Mouse (Mus musculus): Measurements from ENCODE around the gene Cyb5d1. TPM values are rescaled to one million over a fixed set of nuclear protein-coding genes. Genes with fewer than 3 reads are reported as not detected.

Gene Cyb5d1
- polyA plus RNA-seq, 1 experiment from 2014 or later, result 29.7 TPM

DNA sequence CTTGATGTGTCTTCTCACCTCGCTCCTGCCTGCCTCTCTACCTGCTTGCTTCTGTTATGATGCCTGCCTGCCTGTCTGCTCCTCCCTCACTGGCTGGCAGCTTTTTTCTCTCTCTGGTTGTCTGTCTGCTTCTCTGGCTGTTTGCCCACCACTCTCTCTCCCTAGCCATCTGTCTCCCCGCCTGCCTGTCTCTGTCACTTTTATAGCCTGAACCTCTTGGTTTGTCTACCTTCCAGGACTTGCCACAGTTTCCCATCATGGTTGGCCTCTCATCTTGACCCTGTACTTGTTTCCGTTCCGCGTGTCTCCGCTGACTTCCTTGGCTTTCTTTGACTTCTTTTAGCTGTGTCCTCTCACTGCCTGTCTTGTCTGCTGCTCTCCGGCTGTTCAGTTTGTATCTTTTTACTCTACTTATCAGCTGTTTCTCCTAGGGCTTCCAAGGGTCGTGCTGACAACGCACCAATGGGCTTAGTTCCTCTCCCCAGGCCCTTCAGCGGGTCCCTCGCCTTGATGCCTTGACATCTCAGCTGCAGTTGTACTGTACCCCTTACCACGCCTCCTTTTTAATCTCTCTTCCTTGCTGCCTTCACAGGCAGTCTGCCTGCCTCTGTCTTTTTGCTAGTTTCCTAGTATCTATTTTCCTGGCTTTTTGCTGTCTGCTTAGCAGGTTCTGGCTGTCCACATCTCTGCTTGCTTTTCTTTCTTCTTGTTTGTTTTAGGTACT lies 23.2 kb downstream of the Cyb5d1 start:
- Histone ChIP-seq H3K4me1 (peaks cover 36% of the 10 kb centered on the region), H3K36me3 (peaks cover 5% of the 10 kb centered on the region; the same call in 1 of the 2 replicates), H3K9ac (replicated peaks) (peak overlapping the region; percentile 17; the same call in 1 of the 2 replicates), H3K27me3 (replicated peaks) (no peaks in the 10 kb centered on the region), H3K9me3 (replicated peaks) (no peaks in the 10 kb centered on the region), H3K4me3 (replicated peaks) (peak overlapping the region; percentile 12; the same call in 1 of the 2 replicates), H3K4me2 (peak overlapping the region; percentile 40), H3K27ac (replicated peaks) (peak overlapping the region; percentile 77)
- WGBS, result 26% methylated on average over 12 of the region's 12 CpGs
- ATAC-seq (ENCODE audit: low FRiP score), result no peak

DNA sequence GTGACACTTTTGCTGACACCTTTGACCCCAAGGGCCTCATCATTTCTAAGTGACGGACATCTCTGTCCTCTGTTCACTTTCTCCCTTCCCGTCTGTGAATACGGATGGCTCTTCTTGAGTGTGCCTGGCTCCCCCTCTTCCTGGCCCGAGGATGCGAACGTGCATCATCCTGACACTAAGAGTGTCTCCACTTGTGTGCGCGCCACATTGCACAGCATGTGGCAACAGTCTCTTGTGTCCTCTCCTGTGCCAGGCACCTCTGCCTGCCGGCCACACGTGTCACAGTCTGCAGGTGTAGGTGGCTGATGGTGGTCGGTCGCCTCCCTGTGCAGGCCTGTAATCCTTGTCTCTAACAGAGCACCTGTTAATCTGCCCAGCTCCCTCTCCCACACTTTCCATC lies 23.8 kb downstream of the Cyb5d1 start:
- no peak for ATAC-seq (ENCODE audit: low FRiP score)
- WGBS, result 14% methylated on average over 12 of the region's 12 CpGs
- H3K9me3 ChIP-seq (replicated peaks), result no peaks in the 10 kb centered on the region
- H3K36me3 ChIP-seq, result peaks cover 5% of the 10 kb centered on the region; the same call in 1 of the 2 replicates
- H3K4me1 ChIP-seq, result peaks cover 41% of the 10 kb centered on the region
- peak overlapping the region; percentile 12; the same call in 1 of the 2 replicates for H3K4me3 ChIP-seq (replicated peaks)
- no peaks in the 10 kb centered on the region for H3K27me3 ChIP-seq (replicated peaks)
- peak overlapping the region; percentile 77 for H3K27ac ChIP-seq (replicated peaks)
- peak overlapping the region; percentile 40 for H3K4me2 ChIP-seq
- 0 out of 2 replicates have a peak overlapping the region, but pooled peaks have one; percentile 17 for H3K9ac ChIP-seq (replicated peaks)

DNA sequence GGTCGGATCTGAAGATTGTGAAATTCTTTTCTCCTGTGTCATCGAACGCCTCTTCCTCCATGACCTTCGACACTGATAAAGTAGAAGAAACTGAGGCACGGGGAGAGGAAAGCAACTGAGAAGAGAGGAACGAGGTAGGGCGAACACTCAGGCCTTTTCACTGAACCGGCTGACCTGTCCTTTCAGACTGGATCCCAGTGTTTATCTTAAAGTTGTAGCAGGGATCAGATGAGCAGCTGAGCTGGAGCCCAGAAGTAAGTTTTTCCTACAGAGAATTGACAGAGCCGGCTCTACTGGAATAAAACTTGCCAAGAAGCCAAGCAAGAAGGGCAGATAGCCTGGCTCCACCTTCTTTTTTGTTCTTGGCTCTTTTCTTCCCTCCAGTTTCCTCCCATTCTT lies 24.6 kb downstream of the Cyb5d1 start:
- Histone ChIP-seq H3K27me3 (replicated peaks) (no peaks in the 10 kb centered on the region), H3K9me3 (replicated peaks) (no peaks in the 10 kb centered on the region), H3K4me2 (peak overlapping the region; percentile 40), H3K4me3 (replicated peaks) (0 out of 2 replicates have a peak overlapping the region, but pooled peaks have one; percentile 12), H3K9ac (replicated peaks) (no peak overlapping the region), H3K27ac (replicated peaks) (peak overlapping the region; percentile 77), H3K36me3 (peaks cover 5% of the 10 kb centered on the region; the same call in 1 of the 2 replicates), H3K4me1 (peaks cover 47% of the 10 kb centered on the region)
- ATAC-seq (ENCODE audit: low FRiP score), result no peak
- 13% methylated on average over 9 of the region's 9 CpGs for WGBS

DNA sequence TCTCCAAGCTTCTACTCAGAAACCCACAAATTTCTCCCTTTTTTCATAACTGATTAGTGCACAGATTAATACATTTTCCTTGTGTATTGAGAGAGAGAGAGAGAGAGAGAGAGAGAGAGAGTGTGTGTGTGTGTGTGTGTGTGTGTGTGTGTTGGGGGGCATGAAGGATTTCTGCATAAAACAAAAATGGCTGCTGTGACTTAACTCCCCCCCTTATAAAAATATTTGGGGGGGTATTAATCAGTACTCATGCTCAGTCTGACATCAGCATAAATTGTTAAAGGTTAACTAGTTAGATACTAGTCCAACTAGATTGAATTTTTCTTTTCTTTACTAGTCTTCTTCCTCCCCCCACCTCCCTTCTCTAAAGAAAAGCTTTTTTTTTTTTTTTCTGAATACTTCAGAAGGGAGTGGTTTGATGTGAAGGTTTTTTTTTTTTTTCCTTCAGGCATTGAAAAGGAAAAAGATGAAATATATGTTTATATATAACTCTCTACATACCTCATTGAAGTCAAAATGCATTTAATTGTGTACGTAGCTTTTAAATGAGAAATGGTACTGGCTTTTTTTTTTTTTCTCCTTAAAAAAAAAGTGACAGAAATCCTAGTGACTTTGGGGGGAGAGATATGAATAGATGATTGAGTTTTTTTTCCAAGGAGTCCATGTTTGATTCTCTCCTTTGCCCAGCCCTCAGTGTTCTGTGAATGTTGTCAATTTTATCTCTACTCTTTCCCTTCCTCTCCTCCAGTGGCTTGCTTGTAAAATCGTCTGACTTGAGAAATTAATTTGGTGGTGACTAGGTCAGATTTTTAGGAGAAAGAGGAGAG lies 25.2 kb downstream of the Cyb5d1 start:
- peaks cover 53% of the 10 kb centered on the region for H3K4me1 ChIP-seq
- peak overlapping the region; percentile 91 for H3K4me2 ChIP-seq
- WGBS, result 18% methylated on average over 2 of the region's 2 CpGs
- H3K36me3 ChIP-seq, result peaks cover 5% of the 10 kb centered on the region; the same call in 1 of the 2 replicates
- H3K27ac ChIP-seq (replicated peaks), result peak overlapping the region; percentile 98
- H3K27me3 ChIP-seq (replicated peaks), result no peaks in the 10 kb centered on the region
- ATAC-seq (ENCODE audit: low FRiP score), result no peak
- peak overlapping the region; percentile 99 for H3K9ac ChIP-seq (replicated peaks)
- peak overlapping the region; percentile 72 for H3K4me3 ChIP-seq (replicated peaks)
- H3K9me3 ChIP-seq (replicated peaks), result no peaks in the 10 kb centered on the region

DNA sequence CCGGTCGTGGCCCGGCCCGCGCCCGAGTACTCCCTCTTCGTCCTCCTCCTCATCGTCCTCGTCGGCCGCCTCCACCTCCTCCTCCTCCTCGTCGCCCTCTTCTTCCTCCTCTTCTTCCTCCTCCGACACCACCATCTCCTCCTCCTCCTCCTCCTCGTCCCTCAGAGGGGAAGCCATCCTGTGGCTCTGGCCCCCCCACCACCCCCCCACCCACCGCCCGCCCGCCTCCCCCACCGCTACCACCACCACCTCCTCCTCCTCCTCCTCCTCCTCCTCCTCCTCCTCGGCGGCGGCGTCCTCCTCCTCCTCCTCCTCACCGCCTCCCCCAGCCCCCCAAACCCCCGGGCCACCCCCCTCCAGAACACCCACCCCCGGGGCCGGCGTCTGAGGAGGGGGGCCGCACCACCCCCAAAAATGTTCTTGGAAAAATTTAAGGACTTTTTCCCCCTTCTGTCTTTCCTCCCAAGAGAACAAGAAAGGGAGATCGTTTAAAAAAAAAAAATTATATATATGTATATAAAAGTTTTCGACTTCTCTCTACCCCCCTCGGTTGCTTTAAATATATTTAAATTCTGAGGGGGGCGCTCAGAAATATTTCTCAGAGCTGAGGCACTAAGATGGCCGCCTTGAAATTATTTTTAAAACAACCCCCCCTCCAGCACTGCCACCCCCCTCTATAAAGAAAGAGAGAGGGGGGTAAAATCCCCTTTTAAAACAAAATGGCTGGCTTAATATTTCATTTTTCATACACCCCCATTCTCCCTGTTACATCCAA lies 26.0 kb downstream of the Cyb5d1 start, which contains the start of gene Chd3:
Gene Chd3, minus strand, starts transcription at position 192 of the 775 bp plus-strand sequence.
- no peaks in the 10 kb centered on the region for H3K9me3 ChIP-seq (replicated peaks)
- ATAC-seq (ENCODE audit: low FRiP score), result no peak
- H3K4me1 ChIP-seq, result peaks cover 61% of the 10 kb centered on the region
- no peaks in the 10 kb centered on the region for H3K27me3 ChIP-seq (replicated peaks)
- H3K9ac ChIP-seq (replicated peaks), result peak within 1 kb of the TSS; percentile 99
- peak within 1 kb of the TSS; percentile 98 for H3K27ac ChIP-seq (replicated peaks)
- 1% methylated on average over 23 of the region's 34 CpGs for WGBS
- peak within 1 kb of the TSS; percentile 91 for H3K4me2 ChIP-seq
- peak within 1 kb of the TSS; percentile 72 for H3K4me3 ChIP-seq (replicated peaks)
- peaks cover 5% of the 10 kb centered on the region; the same call in 1 of the 2 replicates for H3K36me3 ChIP-seq

DNA sequence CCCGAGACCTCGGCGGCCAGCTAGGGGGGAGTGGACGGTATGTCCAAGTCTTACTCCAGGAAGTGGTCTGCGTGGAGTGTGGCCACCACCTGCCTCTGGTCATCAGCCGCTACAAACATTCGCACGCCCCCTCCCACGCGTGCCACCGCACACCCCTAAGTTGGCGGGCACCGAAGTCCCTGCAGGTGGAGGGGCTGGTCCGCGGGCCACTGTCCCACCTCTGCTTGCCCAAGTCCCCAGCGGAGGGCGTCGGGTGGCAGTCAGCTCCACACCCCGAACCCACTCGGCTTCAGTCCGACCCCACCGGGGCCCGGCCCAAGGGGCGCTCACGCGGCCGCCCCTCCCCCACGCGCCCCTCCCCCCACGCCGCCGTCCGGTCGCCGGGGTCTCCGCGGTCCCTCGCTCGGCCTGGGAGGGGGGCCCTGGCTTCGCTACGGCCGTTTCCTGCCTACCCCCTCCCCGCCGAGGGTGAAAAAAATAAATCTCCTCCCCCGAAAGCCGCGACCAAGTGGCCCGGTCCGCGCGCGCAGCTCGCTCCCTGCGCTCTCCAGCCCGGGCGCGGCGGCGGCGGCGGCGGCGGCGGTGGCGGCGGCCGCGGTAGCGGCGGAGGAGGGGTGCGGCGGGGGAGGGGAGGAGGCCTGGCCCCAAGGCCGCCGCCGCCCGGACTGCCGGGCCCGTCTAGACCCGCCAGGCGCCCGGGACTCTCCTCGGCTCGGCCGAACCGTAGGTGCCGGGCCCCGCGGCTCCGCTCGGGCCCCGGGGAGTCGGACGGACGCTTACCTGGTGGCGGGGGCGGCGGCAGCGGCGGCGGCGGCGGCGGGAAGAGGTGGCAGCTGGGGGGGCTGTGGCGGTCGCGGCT lies 26.8 kb downstream of the Cyb5d1 start:
- H3K9ac ChIP-seq (replicated peaks), result peak overlapping the region; percentile 99
- H3K4me2 ChIP-seq, result peak overlapping the region; percentile 91
- peak overlapping the region; percentile 98 for H3K27ac ChIP-seq (replicated peaks)
- ATAC-seq (ENCODE audit: low FRiP score), result peak; percentile 23
- under 1% methylated on average over 35 of the region's 106 CpGs for WGBS
- H3K27me3 ChIP-seq (replicated peaks), result no peaks in the 10 kb centered on the region
- H3K9me3 ChIP-seq (replicated peaks), result no peaks in the 10 kb centered on the region
- peak overlapping the region; percentile 72 for H3K4me3 ChIP-seq (replicated peaks)
- peaks cover 65% of the 10 kb centered on the region for H3K4me1 ChIP-seq
- H3K36me3 ChIP-seq, result peaks cover 8% of the 10 kb centered on the region; the same call in 1 of the 2 replicates

DNA sequence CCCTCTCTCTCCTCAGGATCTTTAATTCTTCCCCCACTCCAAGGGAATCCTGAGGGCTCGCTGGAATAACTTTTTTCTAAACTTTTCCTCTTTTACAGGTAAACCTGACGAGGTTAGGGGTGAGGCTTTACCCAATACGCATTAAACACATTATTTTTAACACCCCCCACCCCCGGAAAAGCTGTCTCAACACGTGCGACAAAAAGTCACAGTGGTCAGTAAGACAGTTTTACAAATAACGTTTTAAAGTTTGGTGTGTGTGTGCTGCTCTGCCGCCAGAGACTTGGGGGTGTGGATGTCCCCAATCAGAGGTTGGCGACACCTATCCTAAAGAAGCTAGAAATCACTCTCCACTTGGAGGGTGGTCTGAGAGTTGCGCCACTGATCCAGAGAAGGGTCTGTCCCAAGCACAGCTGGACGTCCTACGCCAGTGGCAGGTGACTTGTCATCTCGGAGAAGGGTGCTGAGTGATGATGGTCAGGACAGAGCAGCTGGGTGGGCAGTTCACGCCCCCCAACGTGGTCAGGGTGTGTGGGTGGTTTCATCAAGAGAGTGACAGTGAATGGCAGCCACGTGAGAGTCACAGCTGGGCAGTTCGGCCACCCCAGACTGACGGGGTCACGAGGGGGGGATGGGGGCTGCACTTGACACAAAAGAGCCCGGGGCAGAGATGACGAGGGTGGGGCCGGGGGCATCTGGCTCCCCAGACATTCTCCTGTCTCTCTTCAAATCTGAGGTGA lies 27.6 kb downstream of the Cyb5d1 start:
- peaks cover 69% of the 10 kb centered on the region for H3K4me1 ChIP-seq
- no peaks in the 10 kb centered on the region for H3K27me3 ChIP-seq (replicated peaks)
- under 1% methylated on average over 22 of the region's 22 CpGs for WGBS

DNA sequence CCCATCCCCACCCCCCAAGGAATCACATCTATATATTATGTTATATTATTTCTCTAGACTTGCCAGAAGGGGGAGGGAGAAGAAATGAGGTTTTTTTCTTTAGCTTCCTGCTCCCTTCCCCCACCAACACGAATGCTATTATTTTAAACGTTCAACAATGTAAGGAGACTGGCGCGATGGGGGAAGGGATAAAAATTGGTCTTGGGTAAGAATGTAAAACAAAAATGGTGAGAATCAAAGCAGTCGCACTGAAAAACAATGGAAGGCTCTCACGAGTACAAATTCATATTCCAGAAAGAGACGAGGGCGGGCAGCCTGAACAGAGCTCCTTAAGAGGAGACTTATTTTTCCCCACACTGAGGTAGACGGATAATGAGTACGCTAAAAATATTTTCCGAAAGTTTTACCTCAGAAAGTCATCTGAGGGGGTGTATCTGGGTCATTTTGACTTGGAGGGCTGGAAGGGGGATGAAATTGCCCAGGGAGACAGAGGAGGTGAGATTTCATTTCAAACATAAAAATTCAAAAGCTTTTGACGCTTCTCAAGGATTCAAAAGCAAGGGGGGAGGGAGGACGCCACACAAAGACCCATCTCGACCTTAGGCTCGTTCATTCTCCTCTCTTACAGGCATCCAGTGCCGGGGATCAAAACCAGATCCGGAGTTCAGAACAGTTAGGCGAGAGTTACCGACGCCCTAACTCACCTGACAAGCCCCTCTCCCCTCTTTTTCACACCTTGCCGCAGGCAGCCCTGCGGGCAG lies 28.4 kb downstream of the Cyb5d1 start:
- Histone ChIP-seq H3K27ac (replicated peaks) (peak overlapping the region; percentile 98), H3K9ac (replicated peaks) (peak overlapping the region; percentile 99), H3K4me2 (peak overlapping the region; percentile 91), H3K4me1 (peaks cover 63% of the 10 kb centered on the region), H3K27me3 (replicated peaks) (no peaks in the 10 kb centered on the region), H3K4me3 (replicated peaks) (peak overlapping the region; percentile 72), H3K9me3 (replicated peaks) (no peaks in the 10 kb centered on the region), H3K36me3 (peaks cover 17% of the 10 kb centered on the region)
- under 1% methylated on average over 22 of the region's 22 CpGs for WGBS
- no peak for ATAC-seq (ENCODE audit: low FRiP score)

More for the DNA sequence above, 27.6 kb downstream of the Cyb5d1 start:
- Histone ChIP-seq H3K9ac (replicated peaks) (peak overlapping the region; percentile 99), H3K27ac (replicated peaks) (peak overlapping the region; percentile 98), H3K9me3 (replicated peaks) (no peaks in the 10 kb centered on the region), H3K4me3 (replicated peaks) (peak overlapping the region; percentile 72), H3K36me3 (peaks cover 11% of the 10 kb centered on the region), H3K4me2 (peak overlapping the region; percentile 91)
- no peak; the same call in 1 of the 2 replicates for ATAC-seq (ENCODE audit: low FRiP score)

DNA sequence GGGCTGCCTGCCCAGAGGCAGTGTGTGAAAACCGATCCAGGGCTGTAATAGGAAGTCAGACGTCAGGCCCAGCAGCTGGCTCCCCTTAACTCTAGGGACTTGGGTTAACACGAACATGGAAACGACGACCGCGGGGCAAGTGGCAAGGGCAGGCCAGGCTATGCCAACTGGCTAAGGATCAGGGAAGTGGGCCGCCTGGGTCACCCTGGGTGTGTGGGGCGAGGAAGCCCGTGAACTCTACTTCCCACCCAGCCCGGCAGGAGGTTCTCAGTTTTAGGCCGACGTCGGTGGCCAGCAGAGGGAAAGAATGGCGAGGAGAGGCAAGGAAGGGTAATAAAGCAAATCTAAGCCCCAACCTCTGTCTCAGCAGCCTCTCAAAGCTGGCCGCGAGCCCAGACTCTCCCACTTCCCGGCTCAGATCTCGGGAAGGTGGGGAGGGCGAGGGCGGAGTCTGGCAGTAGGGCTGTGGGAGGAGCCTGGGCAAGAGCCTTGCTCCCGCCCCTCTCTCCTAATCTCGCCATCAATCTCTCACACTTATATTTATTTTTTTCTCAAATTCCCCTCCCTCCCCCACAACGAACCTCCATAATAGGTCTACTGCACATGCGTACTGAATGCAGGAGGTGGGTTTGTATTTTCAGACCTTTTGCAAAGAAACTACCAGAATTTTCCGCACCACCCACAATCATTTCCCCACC lies 29.1 kb downstream of the Cyb5d1 start:
- H3K4me1 ChIP-seq, result peaks cover 59% of the 10 kb centered on the region
- H3K36me3 ChIP-seq, result peaks cover 24% of the 10 kb centered on the region
- ATAC-seq (ENCODE audit: low FRiP score), result peak; percentile 88
- H3K27me3 ChIP-seq (replicated peaks), result no peaks in the 10 kb centered on the region
- no peaks in the 10 kb centered on the region for H3K9me3 ChIP-seq (replicated peaks)
- H3K4me2 ChIP-seq, result peak overlapping the region; percentile 91
- peak overlapping the region; percentile 72 for H3K4me3 ChIP-seq (replicated peaks)
- peak overlapping the region; percentile 98 for H3K27ac ChIP-seq (replicated peaks)
- under 1% methylated on average over 26 of the region's 26 CpGs for WGBS
- H3K9ac ChIP-seq (replicated peaks), result peak overlapping the region; percentile 99

All from neural tube, embryonic 15.5 days (tissue).